Mouse (Mus musculus): ENCODE measurements at regions not wholly inside any gene's neighbourhood (a gene's known extent, or its start where the extent isn't known, plus 50 kb on each side); places are given as distances from the start of the nearest gene placed in this dataset.

DNA sequence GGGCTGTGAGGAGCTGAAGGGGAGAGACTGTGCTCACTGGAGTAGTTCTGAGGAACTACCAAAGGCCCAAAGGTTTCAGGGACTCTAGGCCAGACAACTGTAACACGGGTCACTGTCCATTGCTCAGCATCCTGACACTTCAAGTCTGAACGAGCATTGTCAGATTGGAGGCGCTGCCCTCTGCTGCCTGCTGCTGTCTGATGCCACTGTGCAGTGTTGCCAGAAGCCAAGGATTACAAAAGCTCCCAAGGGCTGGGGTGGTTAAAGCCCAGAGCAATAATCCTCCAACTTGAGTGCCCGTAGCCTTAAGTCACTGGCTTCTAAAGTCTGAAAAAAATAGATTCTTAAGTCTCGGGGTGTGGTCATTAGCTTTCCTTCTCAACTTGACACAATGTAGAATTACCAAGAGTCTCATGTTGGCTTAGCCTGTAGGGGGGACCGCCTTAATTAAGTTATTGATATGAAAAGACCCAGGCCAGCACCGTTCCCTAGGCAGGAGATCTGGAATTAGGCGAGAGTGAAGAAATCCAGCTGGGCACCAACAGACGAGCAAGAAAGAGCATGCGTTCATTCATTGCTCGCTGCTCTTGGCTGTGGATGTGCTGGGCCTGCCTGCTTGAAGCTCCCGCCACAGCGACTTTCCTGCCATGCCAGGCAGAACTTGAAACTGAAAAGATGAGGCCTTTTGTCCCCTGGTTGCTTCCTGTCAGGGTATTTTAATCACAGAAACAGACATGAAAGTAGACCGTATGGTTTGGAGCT lies 166.2 kb downstream of the Tex36 start:
- no peaks in the 10 kb centered on the region for H3K4me1 ChIP-seq (replicated peaks; ENCODE audit: control insufficient read depth in 2 of 2, insufficient read depth in 2 of 2, low read length in 1 of 2)
- no peaks in the 10 kb centered on the region for H3K36me3 ChIP-seq (replicated peaks; ENCODE audit: control insufficient read depth, insufficient read depth, low read depth)
- TF ChIP-seq CTCF (IDR thresholded peaks at IDR 0.05; ENCODE audit: low read depth) (0 out of 2 replicates have a peak, but pooled peaks have one; percentile 14), EP300 (IDR thresholded peaks at IDR 0.05; ENCODE audit: low read depth) (no peak)
- no peak overlapping the region for H3K9ac ChIP-seq (replicated peaks)
- H3K27ac ChIP-seq, result no peak overlapping the region
- H3K27me3 ChIP-seq (ENCODE audit: control insufficient read depth, insufficient read depth, low read length), result no peaks in the 10 kb centered on the region
- H3K4me3 ChIP-seq (ENCODE audit: insufficient read depth in 1 of 2, low read depth in 2 of 2, low read length in 2 of 2), result no peak overlapping the region
- no peaks in the 10 kb centered on the region for H3K9me3 ChIP-seq (ENCODE audit: control insufficient read depth, low read length)
- WGBS (ENCODE audit: insufficient replicate concordance), result 62% methylated on average over 14 of the region's 14 CpGs
- DNase-seq (ENCODE audit: low read depth in 3 of 3, low spot score in 3 of 3) (no peak), ATAC-seq (ENCODE audit: insufficient read depth) (no peak)
- H3K4me2 ChIP-seq (ENCODE audit: low read depth), result no peak overlapping the region

DNA sequence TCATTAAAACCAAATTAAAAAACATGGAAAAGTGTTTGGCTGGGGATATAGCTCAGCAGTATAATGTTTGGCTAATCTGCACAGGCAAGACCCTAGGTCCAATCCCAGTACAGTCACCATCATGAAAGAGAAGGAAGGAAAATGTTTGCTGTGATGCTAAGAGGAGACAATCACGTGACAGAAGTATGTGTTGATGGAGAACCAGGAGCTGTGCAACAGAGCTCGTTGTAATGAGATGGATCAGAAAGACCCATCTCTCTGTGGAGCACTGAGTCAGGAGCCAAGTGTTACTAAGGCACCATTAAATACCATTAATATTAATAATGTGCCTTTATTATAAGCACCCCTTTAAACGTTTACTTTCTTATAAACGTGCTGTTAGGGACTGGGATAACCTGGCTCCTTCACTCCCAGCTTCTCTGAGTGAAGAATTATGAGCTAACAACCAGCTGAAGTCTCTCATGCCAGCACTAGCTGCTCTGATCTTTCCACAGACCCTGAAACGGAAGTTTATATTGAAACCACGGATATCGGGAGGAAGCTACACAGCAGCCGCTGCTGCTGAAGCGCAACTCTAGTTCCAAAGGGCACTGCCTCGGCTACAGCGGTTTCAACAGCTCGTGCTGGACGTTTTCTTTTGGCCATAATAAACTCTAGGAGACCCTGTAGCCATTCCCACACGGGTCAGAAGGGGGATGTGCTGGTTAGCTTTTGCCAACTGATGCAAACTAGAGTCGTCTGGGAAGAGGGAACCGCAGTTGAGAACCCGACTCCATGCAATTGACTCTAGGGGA lies 167.7 kb downstream of the Tex36 start:
- Histone ChIP-seq H3K27me3 (ENCODE audit: control insufficient read depth, insufficient read depth, low read length) (no peaks in the 10 kb centered on the region), H3K4me1 (replicated peaks; ENCODE audit: control insufficient read depth in 2 of 2, insufficient read depth in 2 of 2, low read length in 1 of 2) (no peaks in the 10 kb centered on the region), H3K27ac (no peak overlapping the region), H3K4me2 (ENCODE audit: low read depth) (no peak overlapping the region), H3K36me3 (replicated peaks; ENCODE audit: control insufficient read depth, insufficient read depth, low read depth) (no peaks in the 10 kb centered on the region), H3K9me3 (ENCODE audit: control insufficient read depth, low read length) (no peaks in the 10 kb centered on the region), H3K9ac (replicated peaks) (no peak overlapping the region), H3K4me3 (ENCODE audit: insufficient read depth in 1 of 2, low read depth in 2 of 2, low read length in 2 of 2) (no peak overlapping the region)
- TF ChIP-seq EP300 (IDR thresholded peaks at IDR 0.05; ENCODE audit: low read depth) (no peak), CTCF (IDR thresholded peaks at IDR 0.05; ENCODE audit: low read depth) (no peak)
- DNase-seq (ENCODE audit: low read depth in 3 of 3, low spot score in 3 of 3) (no peak), ATAC-seq (ENCODE audit: insufficient read depth) (no peak)
- WGBS (ENCODE audit: insufficient replicate concordance), result 41% methylated on average over 17 of the region's 17 CpGs

DNA sequence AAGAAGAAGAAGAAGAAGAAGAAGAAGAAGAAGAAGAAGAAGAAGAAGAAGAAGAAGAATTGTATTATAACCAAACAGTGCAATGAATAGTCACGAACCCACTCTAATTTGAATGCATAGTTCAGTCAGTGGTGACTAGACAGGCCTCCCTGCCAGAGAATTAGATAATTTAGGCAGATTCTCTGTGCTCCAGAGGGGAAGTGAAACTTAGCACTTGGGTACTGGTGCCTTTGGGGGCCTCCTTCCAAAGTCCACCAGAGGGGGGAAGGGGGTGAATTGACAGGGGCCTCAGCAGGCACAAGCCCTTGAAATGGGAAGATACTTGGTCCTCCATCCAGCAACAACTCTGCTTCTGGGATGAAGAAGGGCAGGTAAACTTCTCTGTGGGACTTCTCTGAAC lies 169.6 kb downstream of the Tex36 start:
- Histone ChIP-seq H3K4me1 (replicated peaks; ENCODE audit: control insufficient read depth in 2 of 2, insufficient read depth in 2 of 2, low read length in 1 of 2) (no peaks in the 10 kb centered on the region), H3K4me2 (ENCODE audit: low read depth) (no peak overlapping the region), H3K9me3 (ENCODE audit: control insufficient read depth, low read length) (no peaks in the 10 kb centered on the region), H3K27ac (no peak overlapping the region), H3K27me3 (ENCODE audit: control insufficient read depth, insufficient read depth, low read length) (no peaks in the 10 kb centered on the region), H3K4me3 (ENCODE audit: insufficient read depth in 1 of 2, low read depth in 2 of 2, low read length in 2 of 2) (no peak overlapping the region), H3K36me3 (replicated peaks; ENCODE audit: control insufficient read depth, insufficient read depth, low read depth) (no peaks in the 10 kb centered on the region), H3K9ac (replicated peaks) (no peak overlapping the region)
- no peak for ATAC-seq (ENCODE audit: insufficient read depth)
- no peak for DNase-seq (ENCODE audit: low read depth in 3 of 3, low spot score in 3 of 3)
- no peak for TF ChIP-seq EP300 (IDR thresholded peaks at IDR 0.05; ENCODE audit: low read depth)
- TF ChIP-seq CTCF (IDR thresholded peaks at IDR 0.05; ENCODE audit: low read depth), result no peak
- WGBS (ENCODE audit: insufficient replicate concordance), result 44% methylated on average over 1 of the region's 1 CpGs

DNA sequence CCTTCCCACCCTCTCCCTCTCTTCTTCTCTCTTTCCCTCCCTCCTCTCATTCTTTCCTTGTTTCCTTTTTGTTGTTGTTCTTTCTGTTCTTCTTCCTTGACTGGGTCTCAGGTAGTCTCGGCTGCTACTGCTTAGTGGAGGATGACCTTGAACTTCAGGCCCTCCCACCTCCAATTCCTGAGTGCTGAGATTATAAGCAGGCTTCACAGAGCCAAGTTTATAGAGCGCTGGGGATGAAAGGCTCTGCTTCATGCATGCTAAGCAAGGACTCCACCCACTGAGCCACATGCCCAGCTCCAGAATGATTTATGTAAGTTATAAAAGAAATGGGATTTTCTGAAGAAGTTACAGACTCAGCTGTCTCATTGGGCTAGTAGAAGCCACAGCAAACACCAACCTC lies 199.9 kb downstream of the Tex36 start:
- TF ChIP-seq EP300 (IDR thresholded peaks at IDR 0.05; ENCODE audit: low read depth), result no peak
- no peak for TF ChIP-seq CTCF (IDR thresholded peaks at IDR 0.05; ENCODE audit: low read depth)
- 56% methylated on average over 2 of the region's 2 CpGs for WGBS (ENCODE audit: insufficient replicate concordance)
- DNase-seq (ENCODE audit: low read depth in 3 of 3, low spot score in 3 of 3) (no peak), ATAC-seq (ENCODE audit: insufficient read depth) (no peak)
- H3K9ac ChIP-seq (replicated peaks), result no peak overlapping the region
- no peak overlapping the region for H3K4me3 ChIP-seq (ENCODE audit: insufficient read depth in 1 of 2, low read depth in 2 of 2, low read length in 2 of 2)
- H3K4me2 ChIP-seq (ENCODE audit: low read depth), result no peak overlapping the region
- H3K27ac ChIP-seq, result no peak overlapping the region
- H3K9me3 ChIP-seq (ENCODE audit: control insufficient read depth, low read length), result no peaks in the 10 kb centered on the region
- no peaks in the 10 kb centered on the region for H3K27me3 ChIP-seq (ENCODE audit: control insufficient read depth, insufficient read depth, low read length)
- no peaks in the 10 kb centered on the region for H3K36me3 ChIP-seq (replicated peaks; ENCODE audit: control insufficient read depth, insufficient read depth, low read depth)
- H3K4me1 ChIP-seq (replicated peaks; ENCODE audit: control insufficient read depth in 2 of 2, insufficient read depth in 2 of 2, low read length in 1 of 2), result no peaks in the 10 kb centered on the region

DNA sequence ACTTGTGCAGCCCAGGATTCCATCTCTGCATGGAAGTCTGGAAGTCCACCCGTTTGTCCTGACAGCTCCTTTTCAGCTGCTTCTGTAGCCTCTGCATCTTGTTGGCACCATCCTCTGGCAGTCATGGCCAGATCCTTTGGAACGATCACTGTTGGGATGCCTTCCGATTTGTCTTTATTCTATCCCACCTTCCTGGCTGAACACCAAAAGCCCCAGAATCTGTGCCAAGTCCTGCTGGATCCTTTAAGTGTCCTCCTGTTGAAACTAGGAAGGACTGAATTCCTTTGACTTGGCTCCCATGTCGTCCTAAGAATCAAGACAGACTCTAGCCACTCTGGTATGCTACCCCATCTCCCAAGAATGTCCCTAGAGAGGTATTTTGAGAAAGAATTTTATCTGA lies 201.3 kb downstream of the Tex36 start:
- Histone ChIP-seq H3K4me2 (ENCODE audit: low read depth) (no peak overlapping the region), H3K9me3 (ENCODE audit: control insufficient read depth, low read length) (no peaks in the 10 kb centered on the region), H3K36me3 (replicated peaks; ENCODE audit: control insufficient read depth, insufficient read depth, low read depth) (no peaks in the 10 kb centered on the region), H3K9ac (replicated peaks) (no peak overlapping the region), H3K4me3 (ENCODE audit: insufficient read depth in 1 of 2, low read depth in 2 of 2, low read length in 2 of 2) (no peak overlapping the region), H3K4me1 (replicated peaks; ENCODE audit: control insufficient read depth in 2 of 2, insufficient read depth in 2 of 2, low read length in 1 of 2) (no peaks in the 10 kb centered on the region), H3K27me3 (ENCODE audit: control insufficient read depth, insufficient read depth, low read length) (no peaks in the 10 kb centered on the region), H3K27ac (no peak overlapping the region)
- TF ChIP-seq EP300 (IDR thresholded peaks at IDR 0.05; ENCODE audit: low read depth) (no peak), CTCF (IDR thresholded peaks at IDR 0.05; ENCODE audit: low read depth) (no peak)
- no peak for DNase-seq (ENCODE audit: low read depth in 3 of 3, low spot score in 3 of 3)
- ATAC-seq (ENCODE audit: insufficient read depth), result no peak
- WGBS (ENCODE audit: insufficient replicate concordance), result 58% methylated on average over 4 of the region's 4 CpGs
